Mouse (Mus musculus): ENCODE results near the gene Gm28168. TPM values are rescaled to one million over a fixed set of nuclear protein-coding genes. Genes with fewer than 3 reads are reported as not detected.
"Not testable (repeated sequence)": the region's sequence is repeated elsewhere in the genome, so short reads cannot be mapped to it uniquely, and the experiment has no call there.

The Gm28168 gene
- total RNA-seq (2015) (not detected in 2 replicates), total RNA-seq (2017) (not detected in 2 replicates)

GRCm38 (mm10) chr1:117927715-117928114 is at the start of gene Gm28168:
Gene Gm28168 (plus strand): TSS chr1:117928015.
- ATAC-seq (ENCODE audit: poor library complexity, severe bottlenecking) = not testable (repeated sequence)

GRCm38 (mm10) chr1:117965639-117966038 is 37.8 kb downstream of the Gm28168 start, which contains the start of gene Gm7145:
Gene Gm7145 (plus strand): TSS chr1:117965939.
- no peak for ATAC-seq (ENCODE audit: poor library complexity, severe bottlenecking)

Other genes starting within 250 kb of the Gm28168 start
- gene Gm28363, start 230.9 kb upstream of the Gm28168 start, total RNA-seq (2015) = not detected in 2 replicates
- not detected in 2 replicates for gene Gm28363, start 230.9 kb upstream of the Gm28168 start, total RNA-seq (2017)
- gene B020011L13Rik, start 146.9 kb upstream of the Gm28168 start, total RNA-seq (2015) = not detected in 2 replicates
- gene B020011L13Rik, start 146.9 kb upstream of the Gm28168 start, total RNA-seq (2017) = not detected in 2 replicates
- gene Gm28360, start 97.9 kb upstream of the Gm28168 start, total RNA-seq (2015) = not detected in 2 replicates
- gene Gm28360, start 97.9 kb upstream of the Gm28168 start, total RNA-seq (2017) = not detected in 2 replicates
- gene Gm7145, start 37.9 kb downstream of the Gm28168 start, total RNA-seq (2015) = not detected in 2 replicates
- gene Gm7145, start 37.9 kb downstream of the Gm28168 start, total RNA-seq (2017) = not detected in 2 replicates
- gene Gm29106, start 248.5 kb downstream of the Gm28168 start, total RNA-seq (2015) = not detected in 2 replicates
- gene Gm29106, start 248.5 kb downstream of the Gm28168 start, total RNA-seq (2017) = not detected in 2 replicates